Mouse (Mus musculus): Measurements from ENCODE around the gene Aox1. TPM values are rescaled to one million over a fixed set of nuclear protein-coding genes. Genes with fewer than 3 reads are reported as not detected.
"Not testable (repeated sequence)": the region's sequence is repeated elsewhere in the genome, so short reads cannot be mapped to it uniquely, and the experiment has no call there.

The Aox1 gene
- polyA plus RNA-seq, 1 experiment from 2014 or later = 0.34 TPM

- no peak for ATAC-seq (replicated peaks; ENCODE audit: insufficient number of reproducible peaks, low FRiP score, low TSS enrichment)
- no peak overlapping the region for H3K4me3 ChIP-seq (ENCODE audit: low read depth, low read length)
- H3K9me3 ChIP-seq (replicated peaks; ENCODE audit: control insufficient read depth, low read length) = no peaks in the 10 kb centered on the region
- no peaks in the 10 kb centered on the region for H3K27me3 ChIP-seq (ENCODE audit: control insufficient read depth, insufficient read depth, low read length)
- peak overlapping the region; percentile 59 for H3K27ac ChIP-seq (ENCODE audit: low read depth, low read length)
- 28% methylated on average over 7 of the region's 7 CpGs for WGBS (ENCODE audit: insufficient replicate concordance)
- H3K9ac ChIP-seq (ENCODE audit: low read depth, low read length) = 0 out of 2 replicates have a peak overlapping the region, but pooled peaks have one; percentile 22
- peak overlapping the region; percentile 29 for H3K4me2 ChIP-seq
- no peaks in the 10 kb centered on the region for H3K36me3 ChIP-seq (ENCODE audit: control insufficient read depth, insufficient read depth, low read length)
- H3K4me1 ChIP-seq (ENCODE audit: control insufficient read depth, insufficient read depth, low read length) = peaks cover 16% of the 10 kb centered on the region
Observed at GRCm38 (mm10) chr1:58027707-58028106, 2.0 kb upstream of the Aox1 start.

GRCm38 (mm10) chr1:58030156-58030871 lies 583 bp downstream of the Aox1 start:
- H3K9ac ChIP-seq (ENCODE audit: low read depth, low read length) = peak overlapping the region; percentile 49; the same call in 1 of the 2 replicates
- 20% methylated on average over 13 of the region's 13 CpGs for WGBS (ENCODE audit: insufficient replicate concordance)
- no peaks in the 10 kb centered on the region for H3K36me3 ChIP-seq (ENCODE audit: control insufficient read depth, insufficient read depth, low read length)
- ATAC-seq (replicated peaks; ENCODE audit: insufficient number of reproducible peaks, low FRiP score, low TSS enrichment) = 0 out of 2 replicates have a peak, but pooled peaks have one; percentile 15
- peak overlapping the region; percentile 47; the same call in 1 of the 2 replicates for H3K27ac ChIP-seq (ENCODE audit: low read depth, low read length)
- peaks cover 16% of the 10 kb centered on the region for H3K4me1 ChIP-seq (ENCODE audit: control insufficient read depth, insufficient read depth, low read length)
- H3K9me3 ChIP-seq (replicated peaks; ENCODE audit: control insufficient read depth, low read length) = no peaks in the 10 kb centered on the region
- H3K4me2 ChIP-seq = peak overlapping the region; percentile 74
- H3K4me3 ChIP-seq (ENCODE audit: low read depth, low read length) = peak overlapping the region; percentile 38
- H3K27me3 ChIP-seq (ENCODE audit: control insufficient read depth, insufficient read depth, low read length) = no peaks in the 10 kb centered on the region

- H3K36me3 ChIP-seq (ENCODE audit: control insufficient read depth, insufficient read depth, low read length) = no peaks in the 10 kb centered on the region
- no peak overlapping the region for H3K4me2 ChIP-seq
- no peak overlapping the region for H3K4me3 ChIP-seq (ENCODE audit: low read depth, low read length)
- no peak for ATAC-seq (replicated peaks; ENCODE audit: insufficient number of reproducible peaks, low FRiP score, low TSS enrichment)
- H3K27ac ChIP-seq (ENCODE audit: low read depth, low read length) = no peak overlapping the region
- H3K9me3 ChIP-seq (replicated peaks; ENCODE audit: control insufficient read depth, low read length) = no peaks in the 10 kb centered on the region
- peaks cover 16% of the 10 kb centered on the region for H3K4me1 ChIP-seq (ENCODE audit: control insufficient read depth, insufficient read depth, low read length)
- H3K9ac ChIP-seq (ENCODE audit: low read depth, low read length) = no peak overlapping the region
- H3K27me3 ChIP-seq (ENCODE audit: control insufficient read depth, insufficient read depth, low read length) = no peaks in the 10 kb centered on the region
- WGBS (ENCODE audit: insufficient replicate concordance) = 63% methylated on average over 10 of the region's 10 CpGs
Observed at GRCm38 (mm10) chr1:58031160-58031769, 1.5 kb downstream of the Aox1 start.

GRCm38 (mm10) chr1:58037306-58037705 lies 7.6 kb downstream of the Aox1 start:
- not testable (repeated sequence) for H3K9me3 ChIP-seq (replicated peaks; ENCODE audit: control insufficient read depth, low read length); H3K27me3 ChIP-seq (ENCODE audit: control insufficient read depth, insufficient read depth, low read length); H3K9ac ChIP-seq (ENCODE audit: low read depth, low read length); H3K4me3 ChIP-seq (ENCODE audit: low read depth, low read length); H3K4me1 ChIP-seq (ENCODE audit: control insufficient read depth, insufficient read depth, low read length); ATAC-seq (replicated peaks; ENCODE audit: insufficient number of reproducible peaks, low FRiP score, low TSS enrichment); H3K36me3 ChIP-seq (ENCODE audit: control insufficient read depth, insufficient read depth, low read length); H3K4me2 ChIP-seq; H3K27ac ChIP-seq (ENCODE audit: low read depth, low read length)
- WGBS (ENCODE audit: insufficient replicate concordance) = 89% methylated on average over 9 of the region's 9 CpGs

- no peak overlapping the region for H3K9ac ChIP-seq (ENCODE audit: low read depth, low read length)
- ATAC-seq (replicated peaks; ENCODE audit: insufficient number of reproducible peaks, low FRiP score, low TSS enrichment) = no peak
- H3K36me3 ChIP-seq (ENCODE audit: control insufficient read depth, insufficient read depth, low read length) = no peaks in the 10 kb centered on the region
- H3K4me3 ChIP-seq (ENCODE audit: low read depth, low read length) = no peak overlapping the region
- H3K4me2 ChIP-seq = no peak overlapping the region
- H3K4me1 ChIP-seq (ENCODE audit: control insufficient read depth, insufficient read depth, low read length) = no peaks in the 10 kb centered on the region
- H3K27ac ChIP-seq (ENCODE audit: low read depth, low read length) = no peak overlapping the region
- WGBS (ENCODE audit: insufficient replicate concordance) = 66% methylated on average over 3 of the region's 3 CpGs
- H3K27me3 ChIP-seq (ENCODE audit: control insufficient read depth, insufficient read depth, low read length) = no peaks in the 10 kb centered on the region
- H3K9me3 ChIP-seq (replicated peaks; ENCODE audit: control insufficient read depth, low read length) = no peaks in the 10 kb centered on the region
Observed at GRCm38 (mm10) chr1:58045076-58045475, 15.3 kb downstream of the Aox1 start.

GRCm38 (mm10) chr1:58045546-58045945 lies 15.8 kb downstream of the Aox1 start:
- H3K4me1 ChIP-seq (ENCODE audit: control insufficient read depth, insufficient read depth, low read length) = no peaks in the 10 kb centered on the region
- H3K27ac ChIP-seq (ENCODE audit: low read depth, low read length) = no peak overlapping the region
- H3K27me3 ChIP-seq (ENCODE audit: control insufficient read depth, insufficient read depth, low read length) = no peaks in the 10 kb centered on the region
- WGBS (ENCODE audit: insufficient replicate concordance) = 65% methylated on average over 5 of the region's 5 CpGs
- no peak overlapping the region for H3K9ac ChIP-seq (ENCODE audit: low read depth, low read length)
- H3K4me3 ChIP-seq (ENCODE audit: low read depth, low read length) = no peak overlapping the region
- ATAC-seq (replicated peaks; ENCODE audit: insufficient number of reproducible peaks, low FRiP score, low TSS enrichment) = no peak
- H3K9me3 ChIP-seq (replicated peaks; ENCODE audit: control insufficient read depth, low read length) = no peaks in the 10 kb centered on the region
- no peaks in the 10 kb centered on the region for H3K36me3 ChIP-seq (ENCODE audit: control insufficient read depth, insufficient read depth, low read length)
- no peak overlapping the region for H3K4me2 ChIP-seq

GRCm38 (mm10) chr1:58046721-58047290 lies 17.1 kb downstream of the Aox1 start:
- Histone ChIP-seq H3K36me3 (ENCODE audit: control insufficient read depth, insufficient read depth, low read length) (no peaks in the 10 kb centered on the region), H3K4me1 (ENCODE audit: control insufficient read depth, insufficient read depth, low read length) (no peaks in the 10 kb centered on the region), H3K27me3 (ENCODE audit: control insufficient read depth, insufficient read depth, low read length) (no peaks in the 10 kb centered on the region), H3K4me3 (ENCODE audit: low read depth, low read length) (no peak overlapping the region), H3K9ac (ENCODE audit: low read depth, low read length) (no peak overlapping the region), H3K4me2 (no peak overlapping the region), H3K9me3 (replicated peaks; ENCODE audit: control insufficient read depth, low read length) (no peaks in the 10 kb centered on the region), H3K27ac (ENCODE audit: low read depth, low read length) (no peak overlapping the region)
- no peak for ATAC-seq (replicated peaks; ENCODE audit: insufficient number of reproducible peaks, low FRiP score, low TSS enrichment)
- whole genome bisulfite sequencing (ENCODE audit: insufficient replicate concordance) = 69% methylated on average over 3 of the region's 3 CpGs

GRCm38 (mm10) chr1:58049126-58049525 lies 19.4 kb downstream of the Aox1 start:
- ATAC-seq (replicated peaks; ENCODE audit: insufficient number of reproducible peaks, low FRiP score, low TSS enrichment) = no peak
- Histone ChIP-seq H3K4me3 (ENCODE audit: low read depth, low read length) (no peak overlapping the region), H3K36me3 (ENCODE audit: control insufficient read depth, insufficient read depth, low read length) (no peaks in the 10 kb centered on the region), H3K27ac (ENCODE audit: low read depth, low read length) (no peak overlapping the region), H3K4me1 (ENCODE audit: control insufficient read depth, insufficient read depth, low read length) (no peaks in the 10 kb centered on the region), H3K9me3 (replicated peaks; ENCODE audit: control insufficient read depth, low read length) (no peaks in the 10 kb centered on the region), H3K27me3 (ENCODE audit: control insufficient read depth, insufficient read depth, low read length) (no peaks in the 10 kb centered on the region), H3K9ac (ENCODE audit: low read depth, low read length) (no peak overlapping the region), H3K4me2 (no peak overlapping the region)
- 85% methylated on average over 5 of the region's 5 CpGs for WGBS (ENCODE audit: insufficient replicate concordance)

All from heart, embryonic 11.5 days (tissue).